Mouse (Mus musculus) E14TG2a.4 (cell line): ENCODE results near the gene Fank1.

Experiments used
- CTCF ChIP-seq: conservative IDR thresholded peaks from 2 replicates; pipeline ENCODE4 v1.5.1; 2014; ENCODE audit warnings: low read length
- NANOG ChIP-seq: IDR thresholded peaks from 2 replicates; pipeline ENCODE4 v1.6.1; 2014; ENCODE audit warnings: borderline replicate concordance, low read length, mixed read lengths
- POU5F1 ChIP-seq: IDR thresholded peaks from 2 replicates; pipeline ENCODE4 v1.6.1; 2014; ENCODE audit warnings: low read length, borderline replicate concordance

DNA sequence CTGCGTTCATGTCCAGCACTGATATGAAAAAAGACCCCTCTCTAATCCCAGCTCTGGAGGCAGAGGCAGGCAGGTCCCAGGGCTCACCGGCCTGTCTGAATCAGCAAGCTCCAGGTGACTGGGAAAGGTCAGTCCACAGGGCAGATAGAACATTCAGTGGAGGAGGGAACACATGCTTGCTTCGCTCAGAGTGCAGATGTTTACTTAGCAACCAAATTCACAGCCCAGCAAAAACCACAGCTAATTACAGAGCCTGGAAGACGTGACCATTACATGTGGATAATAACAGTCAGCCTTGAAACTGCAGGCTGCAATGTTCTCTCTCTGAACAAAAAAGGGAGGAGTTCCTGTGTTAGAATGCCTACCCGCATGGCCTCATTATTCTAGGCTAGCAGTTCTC lies 26.0 kb upstream of the Fank1 start:
- no peak for TF ChIP-seq CTCF
- TF ChIP-seq NANOG, result no peak
- no peak for TF ChIP-seq POU5F1
